9 mouse cellular contexts compared by ENCODE assay signal in the genomic region with DNA sequence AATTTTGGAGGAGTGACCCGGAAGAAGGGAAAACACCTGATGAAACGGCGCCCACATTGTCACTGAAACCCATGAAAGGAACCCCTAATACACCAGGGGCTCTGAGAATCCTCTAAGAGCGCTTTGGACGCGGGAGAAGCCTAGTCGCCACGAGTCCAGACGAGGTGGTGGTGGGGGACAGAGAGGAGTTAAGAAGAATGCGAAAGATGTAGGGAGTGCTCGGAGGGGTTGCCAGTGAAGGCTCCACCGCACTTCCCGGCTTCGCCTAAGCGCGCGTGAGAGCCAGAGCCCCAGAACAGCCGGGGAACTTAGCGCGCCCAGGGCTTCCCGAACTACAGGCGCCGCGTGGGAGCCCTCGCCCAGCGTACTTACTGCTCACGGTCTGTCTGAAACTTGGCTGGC. TPM values are rescaled to one million over a fixed set of nuclear protein-coding genes. Genes with fewer than 3 reads are reported as not detected.
DNase-seq lines count a peak whose midpoint lies in the region; ATAC-seq and TF ChIP-seq lines count a peak whose summit lies in the region.
"Had no signal": no experiment of that assay in that cellular context is flagged by ENCODE, and none has a peak within 500 bp of the region (broad histone marks: within the 10 kb centered on the region; RNA-seq: fewer than 3 reads in every experiment).

No protein-coding gene starts in this region.

- TF ChIP-seq CTCF in heart, postnatal 0 days (IDR thresholded peaks at IDR 0.05; ENCODE audit: low read depth) = no peak
- TF ChIP-seq CTCF in liver, embryonic 14.5 days (IDR thresholded peaks at IDR 0.05; ENCODE audit: low read depth) = no peak

- H3K4me3 ChIP-seq in heart, embryonic 10.5 days = peak overlapping the region; percentile 84
- peak overlapping the region; percentile 64 for H3K4me3 ChIP-seq in heart, postnatal 0 days (ENCODE audit: low read depth, low read length)
- H3K4me3 ChIP-seq in liver, embryonic 14.5 days (ENCODE audit: insufficient read depth in 1 of 2, low read depth in 2 of 2, low read length in 2 of 2) = peak overlapping the region in 1 of 2 experiments; percentile 18; a peak in 1 of 4 replicates

- TF ChIP-seq EP300 in heart, postnatal 0 days (IDR thresholded peaks at IDR 0.05; ENCODE audit: low read depth) = no peak
- no peak for TF ChIP-seq EP300 in liver, embryonic 14.5 days (IDR thresholded peaks at IDR 0.05; ENCODE audit: low read depth)

- under 1% methylated on average over 27 of the region's 27 CpGs for WGBS in heart, embryonic 10.5 days
- 1% methylated on average over 27 of the region's 27 CpGs for WGBS in heart, postnatal 0 days
- 2% methylated on average over 27 of the region's 27 CpGs for WGBS in liver, embryonic 14.5 days (ENCODE audit: insufficient replicate concordance)

- no peak for DNase-seq in heart, embryonic 10.5 days (ENCODE audit: low spot score)
- no peak for DNase-seq in heart, adult 9 months (ENCODE audit: low spot score in 2 of 2)
- DNase-seq in R1 (ENCODE audit: low read depth, low spot score) = peak; percentile 57
- DNase-seq in heart, postnatal 0 days (ENCODE audit: low spot score) = no peak
- DNase-seq in liver, embryonic 14.5 days (ENCODE audit: low read depth in 3 of 3, low spot score in 3 of 3) = no peak
- peak; percentile 21 for DNase-seq in splenic B cell, adult 2 months (ENCODE audit: low read depth, low spot score)
- no peak for DNase-seq in c-Kit-positive CD71-positive TER-119-positive erythroid progenitor cells, embryonic 14.5 days (ENCODE audit: low spot score)
- DNase-seq in cerebellum, adult 9-10 months = no peak

- H3K36me3 ChIP-seq in heart, embryonic 10.5 days = no peaks in the 10 kb centered on the region
- H3K36me3 ChIP-seq in heart, postnatal 0 days (replicated peaks; ENCODE audit: control insufficient read depth, insufficient read depth, low read length) = no peaks in the 10 kb centered on the region
- no peaks in the 10 kb centered on the region for H3K36me3 ChIP-seq in liver, embryonic 14.5 days (replicated peaks; ENCODE audit: control insufficient read depth, insufficient read depth, low read depth)
- no peaks in the 10 kb centered on the region for H3K36me3 ChIP-seq in splenic B cell, adult 2 months (ENCODE audit: control insufficient read depth, insufficient read depth, low read length, poor library complexity, severe bottlenecking)

- no peak overlapping the region for H3K27ac ChIP-seq in heart, embryonic 10.5 days
- no peak overlapping the region for H3K27ac ChIP-seq in heart, postnatal 0 days (ENCODE audit: low read depth)
- H3K27ac ChIP-seq in liver, embryonic 14.5 days = no peak overlapping the region

- H3K9ac ChIP-seq in heart, postnatal 0 days (replicated peaks; ENCODE audit: low read depth, low read length) = no peak overlapping the region
- no peak overlapping the region for H3K9ac ChIP-seq in liver, embryonic 14.5 days (replicated peaks)

- H3K27me3 ChIP-seq in heart, embryonic 10.5 days (ENCODE audit: insufficient read depth, poor library complexity, severe bottlenecking) = peaks cover 55% of the 10 kb centered on the region
- peaks cover 76% of the 10 kb centered on the region for H3K27me3 ChIP-seq in heart, postnatal 0 days (ENCODE audit: control insufficient read depth, insufficient read depth, low read length)
- H3K27me3 ChIP-seq in liver, embryonic 14.5 days (ENCODE audit: control insufficient read depth, insufficient read depth, low read length) = peaks cover 79% of the 10 kb centered on the region
- H3K27me3 ChIP-seq in splenic B cell, adult 2 months (ENCODE audit: control insufficient read depth, insufficient read depth, low read length, poor library complexity, severe bottlenecking) = no peaks in the 10 kb centered on the region
- H3K27me3 ChIP-seq: Patski had no signal

- H3K9me3 ChIP-seq in heart, embryonic 10.5 days = no peaks in the 10 kb centered on the region
- H3K9me3 ChIP-seq in heart, postnatal 0 days (replicated peaks; ENCODE audit: control insufficient read depth, low read length) = no peaks in the 10 kb centered on the region
- no peaks in the 10 kb centered on the region for H3K9me3 ChIP-seq in liver, embryonic 14.5 days (ENCODE audit: control insufficient read depth, low read length)

- peak overlapping the region; percentile 100 for H3K4me2 ChIP-seq in heart, postnatal 0 days (ENCODE audit: low read depth, low read length)
- H3K4me2 ChIP-seq in liver, embryonic 14.5 days (ENCODE audit: low read depth) = peak overlapping the region; percentile 71

- peaks cover 33% of the 10 kb centered on the region for H3K4me1 ChIP-seq in heart, embryonic 10.5 days
- H3K4me1 ChIP-seq in heart, postnatal 0 days (ENCODE audit: control insufficient read depth, insufficient read depth) = no peaks in the 10 kb centered on the region; the same call in 1 of the 2 replicates
- no peaks in the 10 kb centered on the region for H3K4me1 ChIP-seq in liver, embryonic 14.5 days (replicated peaks; ENCODE audit: control insufficient read depth in 2 of 2, insufficient read depth in 2 of 2, low read length in 1 of 2)

- ATAC-seq in heart, postnatal 0 days (ENCODE audit: insufficient read depth, low read depth) = no peak
- no peak for ATAC-seq in liver, embryonic 14.5 days (ENCODE audit: insufficient read depth)
- ATAC-seq: Patski had no signal

RNA-seq across cellular contexts. Expression of a gene that starts 7.7 kb away (rescaled TPM):
- polyA plus RNA-seq in heart, embryonic 10.5 days (2016; fragmentation: Nextera tagmentation; extraction: Ambion mirVana) = 0.32 and 1.7 TPM in 2 replicates
- total RNA-seq in heart, postnatal 0 days (2014; rRNA removed; ENCODE audit: low replicate concordance) = not detected in 2 replicates
- 0.05 and 0.12 TPM in 2 replicates for polyA plus RNA-seq in heart, postnatal 0 days (2015; fragmentation: Nextera tagmentation; extraction: Ambion mirVana)
- polyA plus RNA-seq in liver, embryonic 14.5 days (2012; rRNA removed) = 0.03 and 0.08 TPM in 2 replicates
- 0.03 TPM in 1 of 2 replicates, not detected in the other for polyA plus RNA-seq in liver, embryonic 14.5 days (2014; fragmentation: Nextera tagmentation; extraction: Ambion mirVana)

Comparison
In these comparisons a context has a peak if more than half of its experiments do, and no peak if none do; other contexts are left out.
1. DNase-seq: peak in R1 (single experiment) and splenic B cell, adult 2 months (single experiment); none in heart, embryonic 10.5 days (single experiment), heart, adult 9 months (0 of 2), heart, postnatal 0 days (single experiment), liver, embryonic 14.5 days (0 of 3), c-Kit-positive CD71-positive TER-119-positive erythroid progenitor cells, embryonic 14.5 days (single experiment) and cerebellum, adult 9-10 months (single experiment).